ENCODE assay signal across 10 mouse cellular contexts in genomic region chr12:26424841-26425240, GRCm38 (mm10). TPM values are rescaled to one million over a fixed set of nuclear protein-coding genes. Genes with fewer than 3 reads are reported as not detected.
DNase-seq lines count a peak whose midpoint lies in the region; ATAC-seq and TF ChIP-seq lines count a peak whose summit lies in the region.
"Had no signal": no experiment of that assay in that cellular context is flagged by ENCODE, and none has a peak within 500 bp of the region (broad histone marks: within the 10 kb centered on the region; RNA-seq: fewer than 3 reads in every experiment).

No protein-coding gene starts in this region.

- no peak overlapping the region for H3K9ac ChIP-seq in lung, postnatal 0 days (replicated peaks; ENCODE audit: low read depth)
- H3K9ac ChIP-seq: midbrain, embryonic 12.5 days had no signal

- DNase-seq in gastrocnemius, adult 2 months: no peak
- DNase-seq in gastrocnemius, adult 8-10 months (ENCODE audit: low spot score in 2 of 2): no peak
- DNase-seq in lung, postnatal 0 days (ENCODE audit: low spot score): peak; percentile 59
- no peak for DNase-seq in lung, postnatal 4 days
- peak; percentile 79 for DNase-seq in adipocyte (ENCODE audit: low spot score)
- no peak for DNase-seq in gastrocnemius, postnatal 25 days
- no peak for DNase-seq in right cerebral cortex, postnatal 14 days
- DNase-seq: kidney, postnatal 10 days had no signal

- no peak for TF ChIP-seq EP300 in lung, postnatal 0 days (IDR thresholded peaks at IDR 0.05)

- no peaks in the 10 kb centered on the region for H3K4me1 ChIP-seq in lung, postnatal 0 days (ENCODE audit: insufficient read depth, low read depth, low read length)
- H3K4me1 ChIP-seq: midbrain, embryonic 12.5 days had no signal

- TF ChIP-seq CTCF in gastrocnemius, adult 2 months (IDR thresholded peaks at IDR 0.05): peak; percentile 72
- peak; percentile 70 for TF ChIP-seq CTCF in lung, postnatal 0 days (IDR thresholded peaks at IDR 0.05)

- no peak overlapping the region for H3K27ac ChIP-seq in gastrocnemius, adult 2 months
- no peak overlapping the region for H3K27ac ChIP-seq in lung, postnatal 0 days (ENCODE audit: low read length)
- H3K27ac ChIP-seq: midbrain, embryonic 12.5 days had no signal

- no peak overlapping the region for H3K4me3 ChIP-seq in gastrocnemius, adult 2 months
- no peak overlapping the region for H3K4me3 ChIP-seq in lung, postnatal 0 days (ENCODE audit: low read depth, low read length)
- H3K4me3 ChIP-seq: midbrain, embryonic 12.5 days had no signal

- no peaks in the 10 kb centered on the region for H3K9me3 ChIP-seq in lung, postnatal 0 days (ENCODE audit: low read length)
- H3K9me3 ChIP-seq: midbrain, embryonic 12.5 days had no signal

- no peak for ATAC-seq in lung, postnatal 0 days
- peak; percentile 65 for ATAC-seq in megakaryocyte progenitor cell, adult 5-6 weeks (replicated peaks; ENCODE audit: poor library complexity)

- no peaks in the 10 kb centered on the region for H3K27me3 ChIP-seq in lung, postnatal 0 days (replicated peaks; ENCODE audit: insufficient read depth, low read length)
- H3K27me3 ChIP-seq: midbrain, embryonic 12.5 days had no signal

- H3K36me3 ChIP-seq in lung, postnatal 0 days (ENCODE audit: insufficient read depth, low read length): no peaks in the 10 kb centered on the region
- H3K36me3 ChIP-seq: midbrain, embryonic 12.5 days had no signal

- WGBS in lung, postnatal 0 days: 74% methylated on average over 2 of the region's 2 CpGs

- intact Hi-C loops in gastrocnemius, adult 2 months (cut with DNase I): no loop called here

- H3K4me2 ChIP-seq in lung, postnatal 0 days (replicated peaks; ENCODE audit: low read depth, low read length): no peak overlapping the region
- H3K4me2 ChIP-seq: midbrain, embryonic 12.5 days had no signal

RNA-seq across cellular contexts. Expression of gene Rnf144a, which starts 9.8 kb away (rescaled TPM):
- total RNA-seq in gastrocnemius, adult 2 months (2021): 1 to 10 TPM; 3.3 to 4.6 TPM
- total RNA-seq in gastrocnemius, adult 8-10 months (2022): 1 to 10 TPM; 2.3 to 3.1 (median 3.0) TPM
- 69.6 and 73.7 TPM in 2 replicates for polyA plus RNA-seq in lung, postnatal 0 days (2015; fragmentation: Nextera tagmentation; extraction: Ambion mirVana)
- total RNA-seq in megakaryocyte progenitor cell, adult 5-6 weeks (2015): 17.4 and 19.1 TPM in 2 replicates
- 15.1 and 16.8 TPM in 2 replicates for total RNA-seq in megakaryocyte progenitor cell, adult 5-6 weeks (2017)
- 1 to 10 TPM; 7.0 to 8.7 TPM for total RNA-seq in gastrocnemius, postnatal 25 days (2021)

RNA-seq across cellular contexts. Expression of gene Rsad2, which starts 31.4 kb away (rescaled TPM):
- total RNA-seq in gastrocnemius, adult 2 months (2021): under 1 TPM; 0.46 to 0.53 TPM
- 1 to 10 TPM in 1 of 4 experiments, under 1 TPM in 3; 0.27 to 1.1 (median 0.49) TPM for total RNA-seq in gastrocnemius, adult 8-10 months (2022)
- 11.5 and 13.3 TPM in 2 replicates for polyA plus RNA-seq in lung, postnatal 0 days (2015; fragmentation: Nextera tagmentation; extraction: Ambion mirVana)
- 0.96 and 1.3 TPM in 2 replicates for total RNA-seq in megakaryocyte progenitor cell, adult 5-6 weeks (2015)
- total RNA-seq in megakaryocyte progenitor cell, adult 5-6 weeks (2017): 0.87 and 1.0 TPM in 2 replicates
- total RNA-seq in gastrocnemius, postnatal 25 days (2021): under 1 TPM; 0.72 to 0.99 TPM

RNA-seq across cellular contexts. Expression of gene Cmpk2, which starts 44.2 kb away (rescaled TPM):
- total RNA-seq in gastrocnemius, adult 2 months (2021): 1 to 10 TPM in 1 of 2 experiments, under 1 TPM in 1; 0.97 to 1.8 TPM
- total RNA-seq in gastrocnemius, adult 8-10 months (2022): 1 to 10 TPM in 1 of 4 experiments, under 1 TPM in 3; 0.67 to 1.2 (median 0.73) TPM
- polyA plus RNA-seq in lung, postnatal 0 days (2015; fragmentation: Nextera tagmentation; extraction: Ambion mirVana): 9.8 and 9.9 TPM in 2 replicates
- total RNA-seq in megakaryocyte progenitor cell, adult 5-6 weeks (2015): 23.2 and 25.2 TPM in 2 replicates
- 11.7 and 16.1 TPM in 2 replicates for total RNA-seq in megakaryocyte progenitor cell, adult 5-6 weeks (2017)
- 1 to 10 TPM; 1.7 to 1.9 TPM for total RNA-seq in gastrocnemius, postnatal 25 days (2021)

Comparison
In these comparisons a context has a peak if more than half of its experiments do, and no peak if none do; other contexts are left out.
1. DNase-seq: peak in lung, postnatal 0 days (single experiment) and adipocyte (single experiment); none in gastrocnemius, adult 2 months (single experiment), gastrocnemius, adult 8-10 months (0 of 2), lung, postnatal 4 days (0 of 2), gastrocnemius, postnatal 25 days (single experiment) and right cerebral cortex, postnatal 14 days (single experiment).
2. RNA of gene Cmpk2, which starts 44.2 kb away (total RNA-seq): 11.7 to 25.2 TPM in megakaryocyte progenitor cell, adult 5-6 weeks; 1.7 to 1.9 TPM in gastrocnemius, postnatal 25 days, 0.97 to 1.8 TPM in gastrocnemius, adult 2 months and 0.67 to 1.2 TPM in gastrocnemius, adult 8-10 months; every median in the first group is over 4 times any median in the second.